Mouse (Mus musculus) thymus, postnatal 10 days (tissue): Measurements from ENCODE around the gene D430041D05Rik.

ENCODE experiments used
- DNase-seq, 2 experiments: peaks; one replicate each; pipeline ENCODE4 v3.0.0; 2021; ENCODE audit warnings: low spot score in 2 of 2

Gene D430041D05Rik

GRCm38 (mm10) chr2:104351415-104352203, 59.2 kb downstream of the D430041D05Rik start:
- no peak for DNase-seq

DNA sequence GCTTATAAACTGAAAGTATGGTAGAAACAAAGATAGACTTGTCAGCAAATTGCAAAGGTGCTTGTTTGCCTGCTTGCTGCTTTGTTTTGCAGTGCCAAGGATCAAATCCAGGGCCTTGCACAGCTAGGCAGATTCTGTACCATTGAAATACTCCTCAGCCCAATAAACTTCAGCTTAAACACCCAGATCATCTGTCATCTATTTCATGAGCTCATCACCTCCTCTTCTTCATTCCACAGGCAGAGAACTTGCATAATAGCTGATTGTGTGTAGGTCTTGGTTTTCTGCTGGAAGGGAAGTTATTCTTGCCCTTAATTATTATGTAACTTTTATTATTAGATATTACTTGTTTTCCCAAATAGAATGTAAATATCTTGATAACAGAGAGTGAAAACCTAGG, 73.2 kb downstream of the D430041D05Rik start:
- no peak for DNase-seq

DNA sequence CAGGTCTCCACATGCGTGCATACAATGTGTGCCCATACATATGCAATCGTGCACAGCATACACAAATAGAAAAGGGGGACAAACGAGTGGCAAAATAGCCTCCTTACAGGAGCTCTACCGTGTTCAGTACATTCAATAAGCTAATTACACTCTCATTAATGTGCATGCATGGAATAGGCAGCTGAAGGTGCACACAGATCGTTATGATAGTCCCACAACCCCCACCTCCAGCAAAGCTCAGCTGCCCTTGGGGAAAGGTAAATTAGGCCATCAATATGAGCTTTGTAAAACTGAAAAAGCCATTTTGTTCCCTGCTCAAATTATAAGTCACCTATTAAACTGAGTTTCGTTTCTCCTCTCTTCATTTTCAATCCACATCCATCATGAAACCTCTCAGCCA, 75.0 kb downstream of the D430041D05Rik start:
- DNase-seq, result no peak

DNA sequence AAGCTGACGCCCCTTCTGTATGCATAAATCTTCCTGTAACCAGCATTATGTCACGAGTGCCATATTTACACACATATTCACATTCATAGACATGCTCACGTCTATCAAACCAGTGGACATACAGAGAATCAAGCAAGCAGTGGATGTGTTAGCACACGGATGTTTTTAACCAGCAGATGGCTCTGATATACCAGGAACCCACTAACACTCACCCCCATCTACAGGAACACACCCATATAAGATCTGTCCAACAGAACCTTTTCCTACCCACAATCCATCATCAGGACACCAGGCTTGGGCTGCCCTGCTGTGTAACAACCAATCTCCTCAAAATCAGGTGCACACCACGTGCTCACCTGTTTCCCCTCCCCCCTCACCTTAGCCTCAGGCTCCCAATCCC, 76.9 kb downstream of the D430041D05Rik start:
- no peak for DNase-seq

- no peak for DNase-seq
Observed at GRCm38 (mm10) chr2:104332707-104333106, 78.1 kb downstream of the D430041D05Rik start.

- no peak for DNase-seq
Observed at GRCm38 (mm10) chr2:104331261-104331660, 79.6 kb downstream of the D430041D05Rik start.

DNA sequence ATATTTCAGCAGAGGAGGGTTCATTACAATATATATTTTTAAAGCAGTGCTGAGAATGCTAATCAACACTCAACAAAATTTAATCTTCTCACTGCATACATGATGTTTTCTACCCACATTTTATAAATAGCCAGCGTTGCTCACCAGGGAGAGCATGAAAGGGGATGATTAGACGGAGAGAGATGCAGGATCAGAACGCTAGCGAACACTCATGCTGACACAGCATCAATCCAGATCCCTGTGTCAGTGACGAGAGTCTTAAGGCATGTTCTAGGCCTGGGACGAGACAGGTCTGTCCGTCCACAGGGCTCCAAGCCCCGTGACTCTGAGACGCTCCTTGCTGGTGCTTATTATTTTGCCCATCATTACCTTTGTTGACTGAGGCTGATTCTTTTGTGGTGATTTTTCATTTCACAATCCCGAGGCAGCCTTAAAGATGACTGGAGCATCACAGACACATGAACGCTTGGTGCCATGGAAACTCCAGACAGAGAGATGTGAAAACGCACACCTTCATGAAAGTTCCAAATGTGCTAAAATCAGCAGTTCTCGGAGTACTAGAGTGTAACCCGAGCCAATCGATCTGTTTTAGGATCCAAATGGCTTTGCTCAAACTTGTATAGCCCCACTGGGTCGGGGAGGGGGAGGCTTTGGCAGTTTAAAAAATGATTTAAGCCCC, 83.6 kb downstream of the D430041D05Rik start:
- no peak for DNase-seq

DNA sequence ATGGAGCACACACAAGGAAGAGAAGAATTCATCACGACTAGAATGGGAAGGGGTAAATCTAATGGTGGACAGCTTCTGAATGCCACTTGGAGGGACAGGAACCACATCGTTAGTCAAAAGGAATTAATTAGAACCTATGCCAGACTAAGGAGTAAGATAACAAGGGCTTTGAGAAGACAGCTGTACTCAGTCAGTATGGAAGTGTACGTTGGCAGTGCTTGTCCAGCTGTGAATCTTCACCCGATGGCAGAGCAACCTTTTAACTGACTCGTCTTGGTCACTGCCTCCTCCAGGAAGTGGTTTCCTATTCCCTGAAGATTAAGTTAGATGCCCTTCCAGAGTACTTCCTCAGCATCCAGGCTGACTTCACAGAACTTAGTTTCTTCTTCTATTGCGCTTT, 87.0 kb downstream of the D430041D05Rik start:
- DNase-seq, result no peak

DNA sequence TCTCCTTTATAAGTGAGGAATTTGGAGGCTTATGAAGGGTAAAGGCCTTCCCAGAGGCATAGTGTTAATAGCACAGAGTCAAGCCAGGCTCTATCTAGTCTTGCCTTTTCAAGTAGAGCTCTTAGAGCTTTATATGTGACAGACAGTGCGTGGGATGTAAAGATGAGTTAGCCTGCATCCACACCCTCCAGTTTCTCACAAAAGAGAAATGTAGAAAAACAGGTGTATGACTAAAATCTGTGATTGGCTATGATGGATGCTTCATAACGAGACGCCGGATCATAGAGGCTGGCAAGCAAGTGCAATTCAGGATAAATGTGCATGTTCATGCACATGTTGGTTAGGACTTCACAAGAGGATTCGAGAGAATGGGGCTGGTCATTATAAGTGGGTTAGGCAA, 87.5 kb downstream of the D430041D05Rik start:
- DNase-seq, result no peak

DNA sequence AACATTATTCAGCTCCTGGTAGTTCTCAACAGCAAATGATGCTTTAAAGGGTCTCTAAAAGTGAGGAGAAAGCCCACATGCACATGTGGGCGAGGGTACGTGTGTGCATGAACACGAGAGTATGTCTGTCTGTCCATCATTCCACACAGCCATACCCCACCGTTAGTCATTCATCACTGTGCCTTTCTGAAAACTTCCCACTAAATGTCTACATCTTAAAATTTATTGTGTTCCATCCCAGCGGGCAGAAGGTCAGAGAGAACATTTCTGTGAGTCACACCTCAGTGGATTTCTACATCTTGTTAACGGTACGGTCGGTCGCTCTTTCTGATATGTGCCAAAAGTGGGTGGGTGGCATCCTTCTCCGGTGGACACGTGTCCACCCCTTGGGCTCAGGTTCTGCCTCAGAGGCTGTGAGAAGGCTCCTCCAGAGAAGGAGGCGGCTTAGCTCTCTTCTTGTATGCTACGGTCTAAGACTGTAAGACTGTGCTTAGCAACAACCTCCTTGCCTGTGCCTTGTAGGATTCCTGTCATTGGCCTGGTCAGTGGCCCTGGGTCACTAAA, 90.7 kb downstream of the D430041D05Rik start:
- no peak for DNase-seq

GRCm38 (mm10) chr2:104319443-104319842, 91.4 kb downstream of the D430041D05Rik start:
- no peak for DNase-seq

DNA sequence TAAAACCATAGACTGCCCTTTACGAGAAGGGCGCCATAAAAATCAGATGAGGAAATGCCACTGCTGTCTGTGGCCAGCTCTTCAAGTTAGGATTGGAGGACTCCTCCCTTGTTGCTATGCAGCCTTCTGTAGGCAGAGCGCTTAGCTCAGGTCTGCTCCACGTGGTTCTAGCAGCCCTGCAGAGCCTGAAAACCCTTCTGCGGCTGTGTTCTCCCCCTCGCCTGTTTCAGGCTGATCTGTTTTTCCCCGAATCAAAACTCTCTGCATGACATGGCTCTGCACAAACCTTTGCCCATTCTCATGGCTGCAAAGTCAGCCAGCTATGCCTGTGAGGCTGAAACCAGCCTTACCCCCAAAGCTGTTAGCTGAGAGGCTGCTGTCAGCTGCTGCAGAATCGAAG, 91.9 kb downstream of the D430041D05Rik start:
- no peak for DNase-seq

DNA sequence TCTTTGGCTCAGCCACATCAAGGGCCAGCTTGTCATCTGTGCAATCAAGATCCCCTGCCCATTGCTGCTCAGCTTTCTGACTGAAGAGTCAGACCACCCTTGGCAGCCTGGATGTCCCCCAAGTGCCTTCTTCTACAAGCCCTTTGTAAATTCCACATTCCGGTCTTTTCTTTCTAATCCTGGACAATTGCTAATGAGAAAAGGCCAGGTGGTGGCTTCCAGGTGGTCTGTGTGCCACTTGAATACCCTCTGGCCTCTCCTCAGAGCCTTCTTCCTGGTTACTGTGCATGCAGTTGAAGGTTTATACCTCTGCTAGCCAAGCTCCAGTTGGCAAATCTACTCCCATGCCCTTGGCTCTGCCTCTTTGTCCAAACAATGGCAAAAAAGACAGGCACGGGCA, 92.6 kb downstream of the D430041D05Rik start:
- no peak for DNase-seq

DNA sequence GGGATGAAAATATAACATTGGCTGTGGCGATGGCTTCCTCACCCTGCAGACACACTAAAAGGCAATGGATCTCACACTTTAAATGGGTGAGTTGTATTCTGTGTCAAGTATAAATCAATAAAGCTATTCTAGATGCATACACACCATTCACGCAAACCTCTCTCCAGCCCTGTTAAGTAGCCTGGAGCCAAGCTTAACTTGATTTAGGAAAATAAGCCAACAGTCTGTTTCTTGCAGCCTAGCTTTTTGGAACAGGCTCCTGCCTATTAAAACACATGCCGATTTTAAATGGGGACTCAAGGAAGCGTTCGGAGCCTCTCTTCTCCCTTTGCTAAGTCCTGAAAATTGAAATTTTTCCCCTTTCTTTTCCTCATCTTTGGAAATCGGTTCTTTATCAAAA, 93.2 kb downstream of the D430041D05Rik start:
- DNase-seq, result no peak

- DNase-seq, result no peak
Observed at GRCm38 (mm10) chr2:104316483-104316882, 94.3 kb downstream of the D430041D05Rik start.

GRCm38 (mm10) chr2:104313246-104313645, 97.6 kb downstream of the D430041D05Rik start:
- no peak for DNase-seq

GRCm38 (mm10) chr2:104307102-104307501, 103.7 kb downstream of the D430041D05Rik start:
- no peak for DNase-seq

GRCm38 (mm10) chr2:104305722-104306121, 105.1 kb downstream of the D430041D05Rik start:
- no peak for DNase-seq

GRCm38 (mm10) chr2:104299912-104300311, 110.9 kb downstream of the D430041D05Rik start:
- no peak for DNase-seq

- DNase-seq, result peak in 1 of 2 experiments; percentile 69
Observed at GRCm38 (mm10) chr2:104299160-104299559, 111.7 kb downstream of the D430041D05Rik start.

GRCm38 (mm10) chr2:104286821-104287220, 124.0 kb downstream of the D430041D05Rik start:
- DNase-seq, result no peak

DNA sequence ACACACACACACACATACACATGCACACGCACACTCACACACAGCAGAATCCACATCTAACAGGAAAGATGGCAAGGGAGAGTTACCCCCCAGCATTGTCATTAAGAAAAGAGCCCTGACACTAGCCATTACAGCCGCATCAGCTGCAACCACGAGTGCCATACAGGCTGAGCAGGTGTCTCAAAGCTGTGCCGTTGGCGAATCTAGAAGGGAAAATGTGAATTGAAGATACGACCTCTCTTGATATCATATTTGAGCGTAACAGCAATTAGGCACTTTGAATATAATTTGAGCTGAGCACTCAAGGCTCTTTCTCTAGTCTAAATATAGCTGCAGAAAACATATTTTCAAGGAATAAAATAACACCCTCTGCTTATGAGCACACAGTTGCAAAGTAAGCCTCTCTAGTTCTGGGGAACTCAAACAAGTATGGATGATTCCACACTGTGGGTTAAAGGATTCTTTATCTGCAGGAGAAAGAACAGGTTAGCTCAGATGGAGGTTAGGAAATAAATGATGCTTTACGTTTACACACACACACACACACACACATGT, 127.3 kb downstream of the D430041D05Rik start:
- no peak for DNase-seq

GRCm38 (mm10) chr2:104282835-104283234, 128.0 kb downstream of the D430041D05Rik start:
- no peak for DNase-seq
